Mouse (Mus musculus) liver, embryonic 14.5 days (tissue): ENCODE measurements around the gene 0610030E20Rik. TPM values are rescaled to one million over a fixed set of nuclear protein-coding genes. Genes with fewer than 3 reads are reported as not detected.

Experiments used
- ATAC-seq: fragments of 200-750 bp; cut with Nextera tagmentation; 2 replicates; pipeline ENCODE4 v1.8.0; 2017; ENCODE audit warnings: moderate number of reproducible peaks, mild to moderate bottlenecking, moderate library complexity; ENCODE audit not compliant: insufficient read depth
- DNase-seq, 3 experiments: peaks; one replicate each; pipeline ENCODE4 v3.0.0-alpha.2; 2012 to 2013; ENCODE audit warnings: low read depth in 3 of 3, low spot score in 3 of 3
- H3K27ac ChIP-seq: fragments of 300-500 bp; sonication (generic); 2 replicates; pipeline ENCODE4 v1.5.1; 2014; ENCODE audit warnings: moderate library complexity, mild to moderate bottlenecking, control low read depth, inconsistent platforms
- H3K27me3 ChIP-seq: fragments of 300-500 bp; sonication (generic); 2 replicates; pipeline ENCODE4 v1.6.1; 2014; ENCODE audit warnings: mild to moderate bottlenecking, low read length, moderate library complexity; ENCODE audit not compliant: control insufficient read depth, insufficient read depth
- H3K36me3 ChIP-seq: fragments of 300-500 bp; sonication (generic); replicated peaks from 2 replicates; pipeline ENCODE4 v1.6.1; 2014; ENCODE audit warnings: low read depth; ENCODE audit not compliant: control insufficient read depth, insufficient read depth
- H3K4me1 ChIP-seq, 2 experiments: fragments of 200-500 bp in 1 of 2; fragments of 300-500 bp in 1 of 2; sonication (generic) in 1 of 2; replicated peaks; 2 replicates each; pipeline ENCODE4 v1.6.1; 2012 to 2014; ENCODE audit warnings: antibody characterized with exemption in 1 of 2, inconsistent platforms in 1 of 2, low read length in 1 of 2; ENCODE audit not compliant: control insufficient read depth in 2 of 2, insufficient read depth in 2 of 2
- H3K4me2 ChIP-seq: fragments of 300-500 bp; sonication (generic); 2 replicates; pipeline ENCODE4 v1.6.1; 2014; ENCODE audit warnings: low read depth, mild to moderate bottlenecking, control low read depth, moderate library complexity
- H3K4me3 ChIP-seq, 2 experiments: fragments of 200-500 bp in 1 of 2; fragments of 300-500 bp in 1 of 2; sonication (generic) in 1 of 2; 2 replicates each; pipeline ENCODE4 v1.5.1; 2012 to 2014; ENCODE audit warnings: low read depth in 2 of 2, low read length in 2 of 2, mild to moderate bottlenecking in 2 of 2, control low read depth in 1 of 2, inconsistent platforms in 1 of 2, moderate library complexity in 1 of 2; ENCODE audit not compliant: insufficient read depth in 1 of 2
- H3K9ac ChIP-seq: fragments of 300-500 bp; sonication (generic); replicated peaks from 2 replicates; pipeline ENCODE4 v1.6.1; 2014; ENCODE audit warnings: mild to moderate bottlenecking, control low read depth, moderate library complexity
- H3K9me3 ChIP-seq: fragments of 300-500 bp; sonication (generic); 2 replicates; pipeline ENCODE4 v1.6.1; 2016; ENCODE audit warnings: low read length, mixed read lengths; ENCODE audit not compliant: control insufficient read depth
- CTCF ChIP-seq: IDR thresholded peaks from 2 replicates; pipeline ENCODE4 v1.5.1; 2016; ENCODE audit warnings: antibody characterized with exemption, low read depth, control low read depth
- EP300 ChIP-seq: IDR thresholded peaks from 2 replicates; pipeline ENCODE4 v1.6.1; 2016; ENCODE audit warnings: antibody characterized with exemption, low read depth
- WGBS: fragments of 180-500 bp; shearing (Covaris S2); extraction: QIAGEN DNeasy Blood & Tissue Kit; methylation state at CpG from one replicate; pipeline ENCODE4 v1.1.7; 2014; ENCODE audit not compliant: insufficient replicate concordance; 5-methylcytosine and 5-hydroxymethylcytosine counted together
- polyA plus RNA-seq, 2 experiments: library from polyadenylated mRNA; depleted of rRNA in 1 of 2; stranded (reverse) in 1 of 2; unstranded in 1 of 2; fragments of >200 nt; fragmentation: Nextera tagmentation in 1 of 2; extraction: Ambion mirVana in 1 of 2; gene quantifications; 2 replicates each; pipeline versions ENCODE4 v1.2.1 to v1.2.3; 2012 to 2014

The 0610030E20Rik gene
- polyA plus RNA-seq, 2 experiments = 7.9 to 10.1 TPM

- peak; percentile 49 for TF ChIP-seq CTCF
- no peak for TF ChIP-seq EP300
These were observed 22.4 kb downstream of the 0610030E20Rik start for GRCm38 (mm10) chr6:72369557-72369956.

GRCm38 (mm10) chr6:72370091-72370490 is 23.0 kb downstream of the 0610030E20Rik start:
- TF ChIP-seq EP300 (no peak), CTCF (no peak)
- Histone ChIP-seq H3K27me3 (no peaks in the 10 kb centered on the region), H3K4me2 (no peak overlapping the region), H3K4me1 (peaks cover 12 to 38% of the 10 kb centered on the region in 2 experiments), H3K36me3 (peaks cover 9% of the 10 kb centered on the region; the same call in 1 of the 2 replicates), H3K9ac (no peak overlapping the region), H3K9me3 (no peaks in the 10 kb centered on the region), H3K4me3 (no peak overlapping the region), H3K27ac (no peak overlapping the region)
- whole genome bisulfite sequencing = 79% methylated on average over 12 of the region's 12 CpGs
- ATAC-seq = no peak
- no peak for DNase-seq

More at GRCm38 (mm10) chr6:72369557-72369956, 22.4 kb downstream of the 0610030E20Rik start:
- H3K36me3 ChIP-seq = peaks cover 9% of the 10 kb centered on the region; the same call in 1 of the 2 replicates
- H3K27me3 ChIP-seq = no peaks in the 10 kb centered on the region
- ATAC-seq (no peak), DNase-seq (no peak)
- WGBS = 74% methylated on average over 4 of the region's 4 CpGs
- H3K9ac ChIP-seq = no peak overlapping the region
- peaks cover 6 to 33% of the 10 kb centered on the region in 2 experiments for H3K4me1 ChIP-seq
- no peak overlapping the region for H3K27ac ChIP-seq
- no peak overlapping the region for H3K4me2 ChIP-seq
- no peak overlapping the region for H3K4me3 ChIP-seq
- no peaks in the 10 kb centered on the region for H3K9me3 ChIP-seq

GRCm38 (mm10) chr6:72371147-72371546 is 24.0 kb downstream of the 0610030E20Rik start:
- Histone ChIP-seq H3K36me3 (peaks cover 9% of the 10 kb centered on the region; the same call in 1 of the 2 replicates), H3K4me3 (no peak overlapping the region), H3K27me3 (no peaks in the 10 kb centered on the region), H3K4me1 (peaks cover 14 to 40% of the 10 kb centered on the region in 2 experiments), H3K4me2 (no peak overlapping the region), H3K27ac (no peak overlapping the region), H3K9me3 (no peaks in the 10 kb centered on the region), H3K9ac (no peak overlapping the region)
- no peak for TF ChIP-seq CTCF
- ATAC-seq (no peak), DNase-seq (no peak)
- 62% methylated on average over 5 of the region's 5 CpGs for WGBS

- Histone ChIP-seq H3K9ac (no peak overlapping the region), H3K27ac (no peak overlapping the region), H3K4me1 (peaks cover 14 to 40% of the 10 kb centered on the region in 2 experiments), H3K4me2 (no peak overlapping the region), H3K9me3 (no peaks in the 10 kb centered on the region), H3K36me3 (peaks cover 9% of the 10 kb centered on the region; the same call in 1 of the 2 replicates), H3K4me3 (no peak overlapping the region), H3K27me3 (no peaks in the 10 kb centered on the region)
- WGBS = 54% methylated on average over 1 of the region's 1 CpGs
- TF ChIP-seq EP300 (no peak), CTCF (no peak)
- no peak for DNase-seq
- no peak for ATAC-seq
These were observed 24.5 kb downstream of the 0610030E20Rik start for GRCm38 (mm10) chr6:72371571-72371970.

- no peak overlapping the region for H3K4me2 ChIP-seq
- no peak overlapping the region for H3K9ac ChIP-seq
- TF ChIP-seq EP300 (no peak), CTCF (no peak)
- no peak overlapping the region for H3K27ac ChIP-seq
- DNase-seq = no peak
- 87% methylated on average over 4 of the region's 4 CpGs for WGBS
- no peaks in the 10 kb centered on the region for H3K27me3 ChIP-seq
- ATAC-seq = no peak
- H3K36me3 ChIP-seq = peaks cover 9% of the 10 kb centered on the region; the same call in 1 of the 2 replicates
- H3K9me3 ChIP-seq = no peaks in the 10 kb centered on the region
- H3K4me3 ChIP-seq = no peak overlapping the region
- H3K4me1 ChIP-seq = peaks cover 14 to 42% of the 10 kb centered on the region in 2 experiments
These were observed 26.1 kb downstream of the 0610030E20Rik start for GRCm38 (mm10) chr6:72373184-72373583.
